Mouse (Mus musculus) stomach, embryonic 15.5 days (tissue): ENCODE measurements at regions not wholly inside any gene's neighbourhood (a gene's known extent, or its start where the extent isn't known, plus 50 kb on each side); places are given as distances from the start of the nearest gene placed in this dataset.

Source experiments
- ATAC-seq: fragments of 200-750 bp; cut with Nextera tagmentation; 2 replicates; pipeline ENCODE4 v1.8.0; 2017; ENCODE audit warnings: low read depth, moderate number of reproducible peaks, moderate TSS enrichment; ENCODE audit not compliant: insufficient read depth, low FRiP score
- H3K27ac ChIP-seq: fragments of 300-500 bp; sonication (generic); 2 replicates; pipeline ENCODE4 v1.5.1; 2015; ENCODE audit warnings: mild to moderate bottlenecking, inconsistent platforms
- H3K27me3 ChIP-seq: fragments of 300-500 bp; sonication (generic); replicated peaks from 2 replicates; pipeline ENCODE4 v1.6.1; 2015; ENCODE audit warnings: inconsistent platforms
- H3K36me3 ChIP-seq: fragments of 300-500 bp; sonication (generic); 2 replicates; pipeline ENCODE4 v1.6.1; 2015; ENCODE audit warnings: inconsistent platforms
- H3K4me1 ChIP-seq: fragments of 300-500 bp; sonication (generic); 2 replicates; pipeline ENCODE4 v1.6.1; 2015; ENCODE audit warnings: inconsistent platforms
- H3K4me2 ChIP-seq: fragments of 300-500 bp; sonication (generic); 2 replicates; pipeline ENCODE4 v1.6.1; 2015; ENCODE audit warnings: mild to moderate bottlenecking, inconsistent platforms
- H3K4me3 ChIP-seq: fragments of 300-500 bp; sonication (generic); replicated peaks from 2 replicates; pipeline ENCODE4 v1.5.1; 2015; ENCODE audit warnings: inconsistent platforms
- H3K9ac ChIP-seq: fragments of 300-500 bp; sonication (generic); 2 replicates; pipeline ENCODE4 v1.6.1; 2015; ENCODE audit warnings: inconsistent platforms
- H3K9me3 ChIP-seq: fragments of 300-500 bp; sonication (generic); 2 replicates; pipeline ENCODE4 v1.6.1; 2016; ENCODE audit warnings: inconsistent platforms
- WGBS: fragments of 180-500 bp; shearing (Covaris S2); methylation state at CpG from one replicate; pipeline ENCODE4 v1.1.7; 2015; 5-methylcytosine and 5-hydroxymethylcytosine counted together

- WGBS: 70% methylated on average over 5 of the region's 5 CpGs
- no peaks in the 10 kb centered on the region for H3K27me3 ChIP-seq
- H3K9ac ChIP-seq: no peak overlapping the region
- H3K9me3 ChIP-seq: no peaks in the 10 kb centered on the region
- H3K36me3 ChIP-seq: no peaks in the 10 kb centered on the region
- ATAC-seq: no peak
- H3K4me2 ChIP-seq: no peak overlapping the region
- H3K27ac ChIP-seq: no peak overlapping the region
- no peak overlapping the region for H3K4me3 ChIP-seq
- no peaks in the 10 kb centered on the region for H3K4me1 ChIP-seq
These were observed 307.9 kb upstream of the Noct start for GRCm38 (mm10) chr3:50916305-50916854.

- Histone ChIP-seq H3K4me1 (no peaks in the 10 kb centered on the region), H3K27me3 (no peaks in the 10 kb centered on the region), H3K9me3 (no peaks in the 10 kb centered on the region), H3K9ac (no peak overlapping the region), H3K27ac (no peak overlapping the region), H3K4me2 (no peak overlapping the region), H3K4me3 (no peak overlapping the region), H3K36me3 (no peaks in the 10 kb centered on the region)
- ATAC-seq: no peak
- 91% methylated on average over 10 of the region's 10 CpGs for WGBS
These were observed 301.9 kb upstream of the Noct start for GRCm38 (mm10) chr3:50922347-50922746.

- no peaks in the 10 kb centered on the region for H3K4me1 ChIP-seq
- H3K4me3 ChIP-seq: no peak overlapping the region
- no peak overlapping the region for H3K27ac ChIP-seq
- no peaks in the 10 kb centered on the region for H3K36me3 ChIP-seq
- no peaks in the 10 kb centered on the region for H3K9me3 ChIP-seq
- H3K9ac ChIP-seq: no peak overlapping the region
- ATAC-seq: no peak
- no peaks in the 10 kb centered on the region for H3K27me3 ChIP-seq
- no peak overlapping the region for H3K4me2 ChIP-seq
- WGBS: 76% methylated on average over 5 of the region's 5 CpGs
These were observed 301.4 kb upstream of the Noct start for GRCm38 (mm10) chr3:50922832-50923231.

- H3K27me3 ChIP-seq: no peaks in the 10 kb centered on the region
- no peaks in the 10 kb centered on the region for H3K9me3 ChIP-seq
- no peak overlapping the region for H3K4me2 ChIP-seq
- 90% methylated on average over 7 of the region's 7 CpGs for WGBS
- no peak overlapping the region for H3K27ac ChIP-seq
- H3K4me1 ChIP-seq: no peaks in the 10 kb centered on the region
- ATAC-seq: no peak
- no peak overlapping the region for H3K4me3 ChIP-seq
- H3K36me3 ChIP-seq: no peaks in the 10 kb centered on the region
- H3K9ac ChIP-seq: no peak overlapping the region
These were observed 300.9 kb upstream of the Noct start for GRCm38 (mm10) chr3:50923327-50923726.

GRCm38 (mm10) chr3:50927318-50927717 lies 296.9 kb upstream of the Noct start:
- 75% methylated on average over 4 of the region's 4 CpGs for WGBS
- ATAC-seq: no peak
- no peaks in the 10 kb centered on the region for H3K9me3 ChIP-seq
- no peak overlapping the region for H3K4me2 ChIP-seq
- no peaks in the 10 kb centered on the region for H3K27me3 ChIP-seq
- H3K4me3 ChIP-seq: no peak overlapping the region
- H3K9ac ChIP-seq: no peak overlapping the region
- H3K4me1 ChIP-seq: no peaks in the 10 kb centered on the region
- no peak overlapping the region for H3K27ac ChIP-seq
- H3K36me3 ChIP-seq: no peaks in the 10 kb centered on the region

- Histone ChIP-seq H3K27me3 (no peaks in the 10 kb centered on the region), H3K9me3 (no peaks in the 10 kb centered on the region), H3K4me3 (no peak overlapping the region), H3K4me1 (no peaks in the 10 kb centered on the region), H3K27ac (no peak overlapping the region), H3K9ac (no peak overlapping the region), H3K36me3 (no peaks in the 10 kb centered on the region), H3K4me2 (no peak overlapping the region)
- WGBS: 59% methylated on average over 1 of the region's 1 CpGs
- no peak for ATAC-seq
These were observed 295.2 kb upstream of the Noct start for GRCm38 (mm10) chr3:50929013-50929412.

- Histone ChIP-seq H3K9me3 (no peaks in the 10 kb centered on the region), H3K27me3 (no peaks in the 10 kb centered on the region), H3K4me1 (no peaks in the 10 kb centered on the region), H3K27ac (no peak overlapping the region), H3K36me3 (no peaks in the 10 kb centered on the region), H3K9ac (no peak overlapping the region), H3K4me3 (no peak overlapping the region), H3K4me2 (no peak overlapping the region)
- WGBS: 59% methylated on average over 10 of the region's 10 CpGs
- ATAC-seq: no peak
These were observed 291.7 kb upstream of the Noct start for GRCm38 (mm10) chr3:50932397-50933089.

GRCm38 (mm10) chr3:50933090-50933443 lies 291.2 kb upstream of the Noct start:
- no peak for ATAC-seq
- H3K27me3 ChIP-seq: no peaks in the 10 kb centered on the region
- H3K4me3 ChIP-seq: no peak overlapping the region
- H3K36me3 ChIP-seq: no peaks in the 10 kb centered on the region
- H3K4me2 ChIP-seq: no peak overlapping the region
- no peak overlapping the region for H3K27ac ChIP-seq
- H3K9me3 ChIP-seq: no peaks in the 10 kb centered on the region
- WGBS: 46% methylated on average over 3 of the region's 3 CpGs
- no peaks in the 10 kb centered on the region for H3K4me1 ChIP-seq
- no peak overlapping the region for H3K9ac ChIP-seq

GRCm38 (mm10) chr3:50939602-50940001 lies 284.6 kb upstream of the Noct start:
- Histone ChIP-seq H3K4me2 (no peak overlapping the region), H3K9me3 (no peaks in the 10 kb centered on the region), H3K27me3 (no peaks in the 10 kb centered on the region), H3K36me3 (no peaks in the 10 kb centered on the region), H3K4me1 (no peaks in the 10 kb centered on the region), H3K4me3 (no peak overlapping the region), H3K27ac (no peak overlapping the region), H3K9ac (no peak overlapping the region)
- ATAC-seq: no peak
- WGBS: 52% methylated on average over 5 of the region's 5 CpGs

GRCm38 (mm10) chr3:50940656-50941055 lies 283.6 kb upstream of the Noct start:
- Histone ChIP-seq H3K36me3 (no peaks in the 10 kb centered on the region), H3K4me2 (no peak overlapping the region), H3K4me1 (no peaks in the 10 kb centered on the region), H3K27me3 (no peaks in the 10 kb centered on the region), H3K27ac (no peak overlapping the region), H3K9ac (no peak overlapping the region), H3K4me3 (no peak overlapping the region), H3K9me3 (no peaks in the 10 kb centered on the region)
- no peak for ATAC-seq
- 74% methylated on average over 3 of the region's 3 CpGs for WGBS

GRCm38 (mm10) chr3:50953456-50953855 lies 270.8 kb upstream of the Noct start:
- Histone ChIP-seq H3K27ac (no peak overlapping the region), H3K4me3 (no peak overlapping the region), H3K9me3 (no peaks in the 10 kb centered on the region), H3K4me1 (no peaks in the 10 kb centered on the region), H3K27me3 (no peaks in the 10 kb centered on the region), H3K9ac (no peak overlapping the region), H3K36me3 (no peaks in the 10 kb centered on the region), H3K4me2 (no peak overlapping the region)
- no peak for ATAC-seq
- 89% methylated on average over 6 of the region's 6 CpGs for WGBS

GRCm38 (mm10) chr3:50970386-50970785 lies 253.9 kb upstream of the Noct start:
- H3K9me3 ChIP-seq: no peaks in the 10 kb centered on the region
- no peak overlapping the region for H3K4me2 ChIP-seq
- ATAC-seq: no peak
- H3K4me1 ChIP-seq: no peaks in the 10 kb centered on the region
- H3K27me3 ChIP-seq: no peaks in the 10 kb centered on the region
- H3K9ac ChIP-seq: no peak overlapping the region
- H3K27ac ChIP-seq: no peak overlapping the region
- WGBS: 87% methylated on average over 2 of the region's 2 CpGs
- no peaks in the 10 kb centered on the region for H3K36me3 ChIP-seq
- H3K4me3 ChIP-seq: no peak overlapping the region

GRCm38 (mm10) chr3:50973081-50973480 lies 251.2 kb upstream of the Noct start:
- Histone ChIP-seq H3K36me3 (no peaks in the 10 kb centered on the region), H3K4me2 (no peak overlapping the region), H3K4me1 (no peaks in the 10 kb centered on the region), H3K27me3 (no peaks in the 10 kb centered on the region), H3K4me3 (no peak overlapping the region), H3K9me3 (no peaks in the 10 kb centered on the region), H3K9ac (no peak overlapping the region), H3K27ac (no peak overlapping the region)
- WGBS: 75% methylated on average over 6 of the region's 6 CpGs
- ATAC-seq: no peak
